Mouse (Mus musculus): ENCODE measurements around the gene Zfp326.

GRCm38 (mm10) chr5:105941951-105942350 lies 65.6 kb downstream of the Zfp326 start:
- TF ChIP-seq CTCF (IDR thresholded peaks at IDR 0.05; ENCODE audit: control insufficient read depth, insufficient read depth, insufficient read length) (no peak), MAX (IDR thresholded peaks at IDR 0.05) (no peak), FOSL1 (IDR thresholded peaks at IDR 0.05; ENCODE audit: insufficient read depth, low read length, poor library complexity, severe bottlenecking) (no peak), USF1 (IDR thresholded peaks at IDR 0.05; ENCODE audit: low read depth) (no peak), MYOG (IDR thresholded peaks at IDR 0.05; ENCODE audit: control insufficient read depth, extremely low read depth, insufficient read length) (no peak), CEBPB (IDR thresholded peaks at IDR 0.05; ENCODE audit: low read depth) (no peak), MYOD1 (IDR thresholded peaks at IDR 0.05; ENCODE audit: control insufficient read depth, insufficient read length, low read depth) (no peak)
